Mouse (Mus musculus) regulatory T cell (primary cell): ENCODE data around the gene Runx2.

Source experiments
- in situ Hi-C: fragments of 300-600 bp; cut with MboI, MseI; formaldehyde crosslinking; loops from one replicate; pipeline ENCODE4 v1.15.1; 2025; ENCODE audit warnings: high pct_unique_total_duplicates

Runx2 gene

GRCm38 (mm10) chr17:44663208-44663607 is 151.4 kb downstream of the Runx2 start:
- in situ Hi-C loops, result loop anchor here (5.0 kb wide), 1 partner anchor 54 kb away; no protein-coding TSS in a partner anchor

- in situ Hi-C loops, result loop anchor here (5.0 kb wide), 1 partner anchor 55 kb away; no protein-coding TSS in a partner anchor
These were observed 152.4 kb downstream of the Runx2 start for GRCm38 (mm10) chr17:44662080-44662706.

GRCm38 (mm10) chr17:44660121-44660806 is 154.3 kb downstream of the Runx2 start:
- in situ Hi-C loops, result loop anchor here (5.0 kb wide), 1 partner anchor 57 kb away; no protein-coding TSS in a partner anchor

- in situ Hi-C loops, result no loop called here
These were observed 160.1 kb downstream of the Runx2 start for GRCm38 (mm10) chr17:44654503-44654902.

GRCm38 (mm10) chr17:44653081-44653480 is 161.5 kb downstream of the Runx2 start:
- in situ Hi-C loops, result no loop called here

- in situ Hi-C loops, result no loop called here
These were observed 162.5 kb downstream of the Runx2 start for GRCm38 (mm10) chr17:44652054-44652453.

GRCm38 (mm10) chr17:44651613-44652012 is 163.0 kb downstream of the Runx2 start:
- in situ Hi-C loops, result no loop called here

- in situ Hi-C loops, result no loop called here
These were observed 164.2 kb downstream of the Runx2 start for GRCm38 (mm10) chr17:44650431-44650830.

- in situ Hi-C loops, result no loop called here
These were observed 165.5 kb downstream of the Runx2 start for GRCm38 (mm10) chr17:44649056-44649455.

GRCm38 (mm10) chr17:44647916-44648315 is 166.7 kb downstream of the Runx2 start:
- in situ Hi-C loops, result no loop called here

- in situ Hi-C loops, result no loop called here
These were observed 169.5 kb downstream of the Runx2 start for GRCm38 (mm10) chr17:44645146-44645545.

GRCm38 (mm10) chr17:44643260-44643659 is 171.3 kb downstream of the Runx2 start:
- in situ Hi-C loops, result no loop called here

GRCm38 (mm10) chr17:44642126-44642525 is 172.5 kb downstream of the Runx2 start:
- in situ Hi-C loops, result no loop called here

GRCm38 (mm10) chr17:44640910-44641309 is 173.7 kb downstream of the Runx2 start:
- in situ Hi-C loops, result no loop called here

GRCm38 (mm10) chr17:44639446-44639845 is 175.2 kb downstream of the Runx2 start:
- in situ Hi-C loops, result no loop called here

GRCm38 (mm10) chr17:44637181-44637880 is 177.3 kb downstream of the Runx2 start:
- in situ Hi-C loops, result no loop called here

- in situ Hi-C loops, result no loop called here
These were observed 180.1 kb downstream of the Runx2 start for GRCm38 (mm10) chr17:44634486-44634885.

GRCm38 (mm10) chr17:44633607-44634415 is 180.8 kb downstream of the Runx2 start:
- in situ Hi-C loops, result no loop called here

- in situ Hi-C loops, result no loop called here
These were observed 181.7 kb downstream of the Runx2 start for GRCm38 (mm10) chr17:44632941-44633340.

GRCm38 (mm10) chr17:44632292-44632691 is 182.3 kb downstream of the Runx2 start:
- in situ Hi-C loops, result no loop called here

- in situ Hi-C loops, result no loop called here
These were observed 183.0 kb downstream of the Runx2 start for GRCm38 (mm10) chr17:44631577-44631976.

GRCm38 (mm10) chr17:44627317-44627716 is 187.3 kb downstream of the Runx2 start:
- in situ Hi-C loops, result no loop called here
